ENCODE assay signal across 18 mouse cellular contexts in the genomic region with DNA sequence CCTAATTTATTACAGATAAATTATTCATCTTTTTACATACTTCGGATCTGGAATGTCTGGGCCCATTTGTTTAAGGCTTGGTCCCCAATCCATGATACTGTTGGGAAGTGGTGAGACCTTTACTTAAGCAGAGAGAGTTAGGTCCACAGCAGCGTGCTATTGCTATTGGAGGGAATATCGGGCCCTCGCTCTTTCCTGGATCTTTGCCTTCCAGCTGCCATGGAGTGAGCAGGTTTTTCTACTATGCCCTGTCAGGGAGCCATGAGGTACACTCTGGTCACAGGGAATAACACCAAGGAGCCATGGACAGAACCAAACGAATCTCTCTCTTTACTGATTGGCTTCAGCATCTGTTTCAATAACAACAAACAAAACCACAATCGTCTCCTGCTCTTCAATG.
"Had no signal": no experiment of that assay in that cellular context is flagged by ENCODE, and none has a peak within 500 bp of the region (broad histone marks: within the 10 kb centered on the region; RNA-seq: fewer than 3 reads in every experiment).

No protein-coding gene starts in this region.

- H3K36me3 ChIP-seq: midbrain, embryonic 10.5 days; midbrain, embryonic 12.5 days; neural tube, embryonic 13.5 days; neural tube, embryonic 15.5 days had no signal

- H3K4me2 ChIP-seq: lung, embryonic 14.5 days; midbrain, embryonic 12.5 days; neural tube, embryonic 15.5 days had no signal

- H3K4me3 ChIP-seq: midbrain, embryonic 10.5 days; midbrain, embryonic 12.5 days; neural tube, embryonic 13.5 days; neural tube, embryonic 15.5 days had no signal

- H3K9ac ChIP-seq: lung, embryonic 14.5 days; midbrain, embryonic 12.5 days; neural tube, embryonic 13.5 days; neural tube, embryonic 15.5 days had no signal

- H3K27ac ChIP-seq: midbrain, embryonic 10.5 days; midbrain, embryonic 12.5 days; neural tube, embryonic 13.5 days; neural tube, embryonic 15.5 days had no signal

- H3K9me3 ChIP-seq: midbrain, embryonic 10.5 days; midbrain, embryonic 12.5 days; neural tube, embryonic 13.5 days; neural tube, embryonic 15.5 days had no signal

- H3K27me3 ChIP-seq: midbrain, embryonic 12.5 days; neural tube, embryonic 13.5 days; neural tube, embryonic 15.5 days had no signal

- DNase-seq: lung, adult 18-20 months; lung, embryonic 14.5 days; lung, postnatal 10 days; lung, postnatal 4 days; midbrain, embryonic 14.5 days; retina, postnatal 1 day; right cerebral cortex, adult 18-20 months; right cerebral cortex, postnatal 25 days; right cerebral cortex, postnatal 4 days; spleen, adult 18-20 months; thymus, adult 18-20 months; thymus, postnatal 14 days; thymus, postnatal 36 days had no signal

- ATAC-seq: midbrain, embryonic 16.5 days had no signal
